Mouse (Mus musculus): ENCODE results near the gene Alyref. TPM values are rescaled to one million over a fixed set of nuclear protein-coding genes. Genes with fewer than 3 reads are reported as not detected.
A peak's percentile ranks its signal among the peaks of the same experiment; 100 is the strongest.

The Alyref gene
- polyA plus RNA-seq, 1 experiment from 2014 or later, result 282 TPM

GRCm38 (mm10) chr11:120628601-120629340 is 30.6 kb upstream of the Alyref start:
- no peak overlapping the region for H3K4me3 ChIP-seq (replicated peaks; ENCODE audit: low read depth, low read length)
- no peak for ATAC-seq (ENCODE audit: low FRiP score, low TSS enrichment)
- 95% methylated on average over 23 of the region's 23 CpGs for WGBS

GRCm38 (mm10) chr11:120627468-120628300 is 29.5 kb upstream of the Alyref start:
- H3K27me3 ChIP-seq (ENCODE audit: control insufficient read depth, insufficient read depth, low read length), result no peaks in the 10 kb centered on the region
- H3K4me3 ChIP-seq (replicated peaks; ENCODE audit: low read depth, low read length), result no peak overlapping the region
- H3K4me1 ChIP-seq (ENCODE audit: control insufficient read depth, insufficient read depth, low read length), result peaks cover 24% of the 10 kb centered on the region
- DNase-seq (no peak), ATAC-seq (ENCODE audit: low FRiP score, low TSS enrichment) (no peak)
- H3K27ac ChIP-seq (replicated peaks; ENCODE audit: low read depth, low read length), result no peak overlapping the region
- WGBS, result 81% methylated on average over 22 of the region's 22 CpGs
- no peak overlapping the region for H3K9ac ChIP-seq (replicated peaks; ENCODE audit: low read length)
- no peak overlapping the region for H3K4me2 ChIP-seq (ENCODE audit: low read length)
- H3K36me3 ChIP-seq (ENCODE audit: control insufficient read depth, insufficient read depth, low read length), result peaks cover 33% of the 10 kb centered on the region
- H3K9me3 ChIP-seq (ENCODE audit: control insufficient read depth, low read length), result no peaks in the 10 kb centered on the region

More at GRCm38 (mm10) chr11:120628601-120629340, 30.6 kb upstream of the Alyref start:
- Histone ChIP-seq H3K27ac (replicated peaks; ENCODE audit: low read depth, low read length) (no peak overlapping the region), H3K4me2 (ENCODE audit: low read length) (no peak overlapping the region), H3K4me1 (ENCODE audit: control insufficient read depth, insufficient read depth, low read length) (peaks cover 24% of the 10 kb centered on the region), H3K9ac (replicated peaks; ENCODE audit: low read length) (no peak overlapping the region), H3K36me3 (ENCODE audit: control insufficient read depth, insufficient read depth, low read length) (peaks cover 28% of the 10 kb centered on the region), H3K9me3 (ENCODE audit: control insufficient read depth, low read length) (no peaks in the 10 kb centered on the region), H3K27me3 (ENCODE audit: control insufficient read depth, insufficient read depth, low read length) (no peaks in the 10 kb centered on the region)
- no peak for DNase-seq

- ATAC-seq (ENCODE audit: low FRiP score, low TSS enrichment) (no peak), DNase-seq (no peak)
- peaks cover 41% of the 10 kb centered on the region for H3K36me3 ChIP-seq (ENCODE audit: control insufficient read depth, insufficient read depth, low read length)
- no peak overlapping the region for H3K4me3 ChIP-seq (replicated peaks; ENCODE audit: low read depth, low read length)
- H3K4me2 ChIP-seq (ENCODE audit: low read length), result no peak overlapping the region
- no peak overlapping the region for H3K9ac ChIP-seq (replicated peaks; ENCODE audit: low read length)
- H3K27ac ChIP-seq (replicated peaks; ENCODE audit: low read depth, low read length), result no peak overlapping the region
- peaks cover 19% of the 10 kb centered on the region for H3K4me1 ChIP-seq (ENCODE audit: control insufficient read depth, insufficient read depth, low read length)
- no peaks in the 10 kb centered on the region for H3K9me3 ChIP-seq (ENCODE audit: control insufficient read depth, low read length)
- no peaks in the 10 kb centered on the region for H3K27me3 ChIP-seq (ENCODE audit: control insufficient read depth, insufficient read depth, low read length)
- 93% methylated on average over 11 of the region's 11 CpGs for WGBS
Observed at GRCm38 (mm10) chr11:120626785-120627467, 28.8 kb upstream of the Alyref start.

GRCm38 (mm10) chr11:120625152-120625775 is 27.1 kb upstream of the Alyref start, which contains the start of gene Sirt7:
Gene Sirt7, minus strand, starts transcription at chr11:120625240.
- WGBS, result 25% methylated on average over 5 of the region's 5 CpGs
- H3K9ac ChIP-seq (replicated peaks; ENCODE audit: low read length), result peak within 1 kb of the TSS; percentile 72
- peak within 1 kb of the TSS; percentile 94 for H3K4me3 ChIP-seq (replicated peaks; ENCODE audit: low read depth, low read length)
- DNase-seq (no peak), ATAC-seq (ENCODE audit: low FRiP score, low TSS enrichment) (peak; percentile 31; the same call in 1 of the 2 replicates)
- peak within 1 kb of the TSS; percentile 98 for H3K4me2 ChIP-seq (ENCODE audit: low read length)
- no peaks in the 10 kb centered on the region for H3K9me3 ChIP-seq (ENCODE audit: control insufficient read depth, low read length)
- peaks cover 14% of the 10 kb centered on the region for H3K4me1 ChIP-seq (ENCODE audit: control insufficient read depth, insufficient read depth, low read length)
- H3K36me3 ChIP-seq (ENCODE audit: control insufficient read depth, insufficient read depth, low read length), result peaks cover 58% of the 10 kb centered on the region
- H3K27me3 ChIP-seq (ENCODE audit: control insufficient read depth, insufficient read depth, low read length), result no peaks in the 10 kb centered on the region
- H3K27ac ChIP-seq (replicated peaks; ENCODE audit: low read depth, low read length), result peak within 1 kb of the TSS; percentile 86

GRCm38 (mm10) chr11:120624680-120625111 is 26.5 kb upstream of the Alyref start:
- no peaks in the 10 kb centered on the region for H3K27me3 ChIP-seq (ENCODE audit: control insufficient read depth, insufficient read depth, low read length)
- peak overlapping the region; percentile 86 for H3K27ac ChIP-seq (replicated peaks; ENCODE audit: low read depth, low read length)
- peaks cover 14% of the 10 kb centered on the region for H3K4me1 ChIP-seq (ENCODE audit: control insufficient read depth, insufficient read depth, low read length)
- ATAC-seq (ENCODE audit: low FRiP score, low TSS enrichment) (peak; percentile 83), DNase-seq (peak; percentile 95)
- H3K9ac ChIP-seq (replicated peaks; ENCODE audit: low read length), result peak overlapping the region; percentile 72
- peak overlapping the region; percentile 98 for H3K4me2 ChIP-seq (ENCODE audit: low read length)
- H3K36me3 ChIP-seq (ENCODE audit: control insufficient read depth, insufficient read depth, low read length), result peaks cover 63% of the 10 kb centered on the region
- under 1% methylated on average over 43 of the region's 53 CpGs for WGBS
- peak overlapping the region; percentile 94 for H3K4me3 ChIP-seq (replicated peaks; ENCODE audit: low read depth, low read length)
- H3K9me3 ChIP-seq (ENCODE audit: control insufficient read depth, low read length), result no peaks in the 10 kb centered on the region

- 14% methylated on average over 30 of the region's 30 CpGs for WGBS
- Histone ChIP-seq H3K27ac (replicated peaks; ENCODE audit: low read depth, low read length) (peak overlapping the region; percentile 86), H3K36me3 (ENCODE audit: control insufficient read depth, insufficient read depth, low read length) (peaks cover 64% of the 10 kb centered on the region), H3K4me3 (replicated peaks; ENCODE audit: low read depth, low read length) (peak overlapping the region; percentile 94), H3K9me3 (ENCODE audit: control insufficient read depth, low read length) (no peaks in the 10 kb centered on the region), H3K4me1 (ENCODE audit: control insufficient read depth, insufficient read depth, low read length) (peaks cover 14% of the 10 kb centered on the region), H3K4me2 (ENCODE audit: low read length) (peak overlapping the region; percentile 98), H3K27me3 (ENCODE audit: control insufficient read depth, insufficient read depth, low read length) (no peaks in the 10 kb centered on the region), H3K9ac (replicated peaks; ENCODE audit: low read length) (peak overlapping the region; percentile 72)
- ATAC-seq (ENCODE audit: low FRiP score, low TSS enrichment) (peak; percentile 46; the same call in 1 of the 2 replicates), DNase-seq (peak; percentile 72)
Observed at GRCm38 (mm10) chr11:120623961-120624679, 26.0 kb upstream of the Alyref start.

- Histone ChIP-seq H3K27ac (replicated peaks; ENCODE audit: low read depth, low read length) (no peak overlapping the region), H3K4me1 (ENCODE audit: control insufficient read depth, insufficient read depth, low read length) (peaks cover 14% of the 10 kb centered on the region), H3K4me3 (replicated peaks; ENCODE audit: low read depth, low read length) (no peak overlapping the region), H3K9me3 (ENCODE audit: control insufficient read depth, low read length) (no peaks in the 10 kb centered on the region), H3K4me2 (ENCODE audit: low read length) (no peak overlapping the region), H3K36me3 (ENCODE audit: control insufficient read depth, insufficient read depth, low read length) (peaks cover 65% of the 10 kb centered on the region), H3K27me3 (ENCODE audit: control insufficient read depth, insufficient read depth, low read length) (no peaks in the 10 kb centered on the region), H3K9ac (replicated peaks; ENCODE audit: low read length) (no peak overlapping the region)
- DNase-seq (no peak), ATAC-seq (ENCODE audit: low FRiP score, low TSS enrichment) (no peak)
- 89% methylated on average over 6 of the region's 6 CpGs for whole genome bisulfite sequencing
Observed at GRCm38 (mm10) chr11:120622805-120623204, 24.6 kb upstream of the Alyref start.

Measured in midbrain, embryonic 14.5 days (tissue).